Mouse (Mus musculus) forebrain, embryonic 15.5 days (tissue): ENCODE data around the gene Gclc. TPM values are rescaled to one million over a fixed set of nuclear protein-coding genes. Genes with fewer than 3 reads are reported as not detected.
"Not testable (repeated sequence)": the region's sequence is repeated elsewhere in the genome, so short reads cannot be mapped to it uniquely, and the experiment has no call there.

Experiments used
- ATAC-seq: fragments of 200-750 bp; cut with Nextera tagmentation; replicated peaks from 2 replicates; pipeline ENCODE4 v1.8.0; 2017; ENCODE audit warnings: mild to moderate bottlenecking, moderate TSS enrichment, moderate library complexity
- H3K27ac ChIP-seq: fragments of 300-500 bp; sonication (generic); replicated peaks from 2 replicates; pipeline ENCODE4 v1.5.1; 2015; ENCODE audit warnings: mild to moderate bottlenecking, inconsistent platforms
- H3K27me3 ChIP-seq: fragments of 300-500 bp; sonication (generic); 2 replicates; pipeline ENCODE4 v1.6.1; 2015; ENCODE audit warnings: inconsistent platforms
- H3K36me3 ChIP-seq: fragments of 300-500 bp; sonication (generic); 2 replicates; pipeline ENCODE4 v1.6.1; 2015; ENCODE audit warnings: mild to moderate bottlenecking, inconsistent platforms
- H3K4me1 ChIP-seq: fragments of 300-500 bp; sonication (generic); 2 replicates; pipeline ENCODE4 v1.6.1; 2015; ENCODE audit warnings: inconsistent platforms
- H3K4me2 ChIP-seq: fragments of 300-500 bp; sonication (generic); replicated peaks from 2 replicates; pipeline ENCODE4 v1.6.1; 2015; ENCODE audit warnings: mild to moderate bottlenecking, inconsistent platforms
- H3K4me3 ChIP-seq: fragments of 300-500 bp; sonication (generic); 2 replicates; pipeline ENCODE4 v1.5.1; 2015; ENCODE audit warnings: mild to moderate bottlenecking, inconsistent platforms
- H3K9ac ChIP-seq: fragments of 300-500 bp; sonication (generic); replicated peaks from 2 replicates; pipeline ENCODE4 v1.6.1; 2015; ENCODE audit warnings: mild to moderate bottlenecking, inconsistent platforms
- H3K9me3 ChIP-seq: fragments of 300-500 bp; sonication (generic); 2 replicates; pipeline ENCODE4 v1.6.1; 2016; ENCODE audit warnings: inconsistent platforms
- WGBS: fragments of 180-500 bp; shearing (Covaris S2); methylation state at CpG from one replicate; pipeline ENCODE4 v1.1.7; 2015; ENCODE audit warnings: mixed read lengths; 5-methylcytosine and 5-hydroxymethylcytosine counted together
- polyA plus RNA-seq: library from polyadenylated mRNA; unstranded; fragments of >200 nt; fragmentation: Nextera tagmentation; extraction: Ambion mirVana; gene quantifications from 2 replicates; pipeline ENCODE4 v1.2.1, GENCODE M21; 2015

Gene Gclc
- polyA plus RNA-seq, 1 experiment from 2014 or later: 18.7 TPM

DNA sequence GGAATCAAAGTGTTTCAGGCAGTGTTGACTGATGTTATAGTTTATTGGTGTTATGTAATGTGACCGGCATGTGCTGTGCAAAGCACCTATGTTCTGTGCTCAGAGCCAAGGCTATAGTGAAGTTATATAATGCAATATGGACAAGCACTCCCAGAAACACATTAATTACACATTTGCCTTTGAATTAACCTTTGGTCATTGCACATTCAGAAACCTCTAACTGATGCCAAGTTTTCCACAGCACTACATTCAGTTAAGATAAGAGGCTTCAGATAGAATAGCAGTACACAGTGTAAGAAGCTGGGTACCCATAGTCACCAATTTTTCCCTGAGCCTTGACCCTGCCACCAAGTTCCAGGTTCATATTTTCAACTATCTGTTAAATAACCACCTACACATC lies 32.0 kb upstream of the Gclc start:
- no peak for ATAC-seq
- 88% methylated on average over 1 of the region's 1 CpGs for WGBS
- no peak overlapping the region for H3K4me2 ChIP-seq

DNA sequence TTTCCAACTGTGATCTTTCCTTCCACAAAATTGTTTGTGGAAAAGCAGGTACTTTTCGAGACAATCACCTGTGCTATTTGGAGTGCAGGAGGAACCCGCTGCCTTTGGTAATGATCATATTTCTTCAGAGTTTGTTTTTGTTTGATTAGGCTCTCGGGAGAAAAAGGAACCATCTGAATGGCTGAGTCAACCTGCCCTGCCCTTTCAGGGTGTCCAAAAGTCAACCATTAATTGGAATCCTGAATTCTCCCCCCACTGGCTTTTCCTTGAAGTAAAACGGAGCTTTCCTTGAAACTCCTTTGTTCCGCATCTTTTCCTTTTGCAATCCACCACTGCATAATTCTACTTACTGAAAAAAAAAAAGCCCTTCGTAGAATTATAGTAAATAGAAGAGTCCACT lies 30.1 kb upstream of the Gclc start:
- Histone ChIP-seq H3K27ac (no peak overlapping the region), H3K4me3 (no peak overlapping the region), H3K4me2 (no peak overlapping the region), H3K4me1 (no peaks in the 10 kb centered on the region), H3K9ac (no peak overlapping the region), H3K36me3 (no peaks in the 10 kb centered on the region), H3K9me3 (no peaks in the 10 kb centered on the region), H3K27me3 (no peaks in the 10 kb centered on the region)
- no peak for ATAC-seq
- 72% methylated on average over 6 of the region's 6 CpGs for WGBS

More for the DNA sequence above, 32.0 kb upstream of the Gclc start:
- Histone ChIP-seq H3K9ac (no peak overlapping the region), H3K36me3 (no peaks in the 10 kb centered on the region), H3K4me1 (no peaks in the 10 kb centered on the region), H3K4me3 (no peak overlapping the region), H3K27me3 (no peaks in the 10 kb centered on the region), H3K27ac (no peak overlapping the region), H3K9me3 (no peaks in the 10 kb centered on the region)

DNA sequence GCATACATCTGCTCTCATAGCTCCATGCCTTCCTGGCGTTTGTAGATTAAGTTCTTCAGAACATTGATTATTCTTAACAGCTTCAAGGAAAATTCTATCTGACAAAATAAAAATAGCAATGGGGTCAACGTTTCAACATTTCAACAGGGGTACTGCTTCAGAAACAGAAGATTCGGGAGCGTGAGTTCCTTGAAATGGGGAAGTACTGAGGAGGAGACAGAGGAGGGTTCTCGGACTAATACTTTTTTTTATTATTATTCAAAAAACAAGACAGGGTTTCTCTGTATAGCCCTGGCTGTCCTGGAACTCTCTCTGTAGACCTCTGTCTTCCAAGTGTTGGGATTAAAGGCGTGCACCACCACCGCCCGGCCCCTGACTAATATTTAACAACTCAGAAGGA lies 28.9 kb upstream of the Gclc start:
- H3K27ac ChIP-seq: no peak overlapping the region
- H3K4me3 ChIP-seq: no peak overlapping the region
- H3K27me3 ChIP-seq: no peaks in the 10 kb centered on the region
- WGBS: 94% methylated on average over 8 of the region's 8 CpGs
- H3K36me3 ChIP-seq: no peaks in the 10 kb centered on the region
- H3K9ac ChIP-seq: no peak overlapping the region
- no peaks in the 10 kb centered on the region for H3K4me1 ChIP-seq
- ATAC-seq: no peak
- H3K9me3 ChIP-seq: no peaks in the 10 kb centered on the region
- H3K4me2 ChIP-seq: no peak overlapping the region

DNA sequence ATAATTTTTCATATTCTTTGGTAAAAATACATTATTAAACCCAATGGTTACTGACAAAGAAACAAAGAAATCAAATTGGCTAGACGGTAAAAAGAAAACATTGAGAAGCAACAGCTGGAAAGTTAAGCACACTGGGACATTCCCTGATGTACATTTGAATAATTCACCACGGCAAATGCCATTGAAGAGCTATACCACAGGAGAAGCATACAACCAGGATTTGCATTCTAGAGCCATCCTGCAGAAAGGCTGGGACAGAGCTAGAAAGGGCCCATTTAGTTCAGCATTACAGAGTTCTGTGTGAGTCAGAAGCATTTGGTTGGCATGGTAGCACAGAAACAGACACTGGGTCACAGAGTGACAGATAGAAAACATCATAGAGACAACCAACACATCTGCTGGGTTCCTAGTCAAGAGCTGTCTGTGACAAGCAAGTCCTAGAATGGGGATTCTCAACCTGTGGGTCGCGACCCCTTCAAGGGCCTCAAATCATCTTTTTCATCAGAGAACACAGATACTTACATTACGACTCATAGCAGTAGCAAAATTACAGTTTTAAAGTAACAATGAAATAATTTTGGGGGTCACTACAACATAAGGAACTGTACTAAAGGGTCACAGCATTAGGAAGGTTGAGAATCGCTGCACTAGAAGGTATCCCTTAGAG lies 28.2 kb upstream of the Gclc start:
- no peak overlapping the region for H3K9ac ChIP-seq
- H3K4me2 ChIP-seq: no peak overlapping the region
- H3K4me1 ChIP-seq: no peaks in the 10 kb centered on the region
- 88% methylated on average over 6 of the region's 6 CpGs for WGBS
- no peak for ATAC-seq
- H3K36me3 ChIP-seq: no peaks in the 10 kb centered on the region
- no peaks in the 10 kb centered on the region for H3K27me3 ChIP-seq
- H3K27ac ChIP-seq: no peak overlapping the region
- H3K9me3 ChIP-seq: no peaks in the 10 kb centered on the region
- H3K4me3 ChIP-seq: no peak overlapping the region

DNA sequence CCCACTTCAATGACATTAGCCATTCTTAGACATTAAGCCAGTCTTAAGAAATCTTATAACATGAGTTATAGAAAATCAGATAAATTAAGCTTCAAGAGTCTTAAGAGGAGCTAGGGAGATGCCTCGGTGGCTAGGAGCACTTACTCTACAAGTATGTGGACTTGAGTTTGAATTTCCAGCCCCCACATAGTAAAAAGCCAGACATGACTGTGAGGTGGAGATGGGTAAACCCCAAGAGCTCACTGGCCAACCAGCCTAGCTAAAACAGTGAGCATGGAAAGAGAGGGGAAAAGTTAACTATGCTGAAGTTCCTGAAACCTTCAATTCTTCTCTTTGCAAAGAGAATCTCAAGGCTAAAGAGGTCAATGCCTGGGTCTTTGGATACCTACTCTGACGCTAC lies 27.3 kb upstream of the Gclc start:
- Histone ChIP-seq H3K9me3 (no peaks in the 10 kb centered on the region), H3K9ac (no peak overlapping the region), H3K4me2 (no peak overlapping the region), H3K4me3 (no peak overlapping the region), H3K36me3 (no peaks in the 10 kb centered on the region), H3K27me3 (no peaks in the 10 kb centered on the region), H3K4me1 (no peaks in the 10 kb centered on the region), H3K27ac (no peak overlapping the region)
- no peak for ATAC-seq
- 93% methylated on average over 2 of the region's 2 CpGs for WGBS

DNA sequence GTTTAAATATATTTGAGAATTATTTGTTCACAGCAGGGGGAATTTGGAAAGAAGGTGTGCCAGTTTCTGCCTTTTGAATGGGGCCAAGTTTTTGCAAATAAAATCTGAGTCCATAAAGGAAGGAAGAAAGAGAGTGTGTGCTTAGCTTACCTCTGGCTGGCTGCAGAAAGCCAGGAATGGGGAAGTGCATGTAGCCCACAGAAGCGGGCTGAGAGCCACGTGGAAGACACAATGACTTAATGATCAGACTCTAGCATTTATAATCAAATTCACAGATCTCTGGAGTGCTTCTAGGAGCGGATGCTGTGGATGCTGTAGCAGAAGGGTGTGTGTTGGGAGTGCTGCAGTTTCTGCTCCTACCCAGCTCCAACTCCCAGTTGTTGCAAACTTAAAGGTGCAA lies 22.3 kb upstream of the Gclc start:
- ATAC-seq: no peak
- Histone ChIP-seq H3K4me2 (no peak overlapping the region), H3K27ac (no peak overlapping the region), H3K9ac (no peak overlapping the region), H3K36me3 (no peaks in the 10 kb centered on the region), H3K4me1 (no peaks in the 10 kb centered on the region), H3K27me3 (no peaks in the 10 kb centered on the region), H3K4me3 (no peak overlapping the region), H3K9me3 (no peaks in the 10 kb centered on the region)
- 64% methylated on average over 3 of the region's 3 CpGs for WGBS

DNA sequence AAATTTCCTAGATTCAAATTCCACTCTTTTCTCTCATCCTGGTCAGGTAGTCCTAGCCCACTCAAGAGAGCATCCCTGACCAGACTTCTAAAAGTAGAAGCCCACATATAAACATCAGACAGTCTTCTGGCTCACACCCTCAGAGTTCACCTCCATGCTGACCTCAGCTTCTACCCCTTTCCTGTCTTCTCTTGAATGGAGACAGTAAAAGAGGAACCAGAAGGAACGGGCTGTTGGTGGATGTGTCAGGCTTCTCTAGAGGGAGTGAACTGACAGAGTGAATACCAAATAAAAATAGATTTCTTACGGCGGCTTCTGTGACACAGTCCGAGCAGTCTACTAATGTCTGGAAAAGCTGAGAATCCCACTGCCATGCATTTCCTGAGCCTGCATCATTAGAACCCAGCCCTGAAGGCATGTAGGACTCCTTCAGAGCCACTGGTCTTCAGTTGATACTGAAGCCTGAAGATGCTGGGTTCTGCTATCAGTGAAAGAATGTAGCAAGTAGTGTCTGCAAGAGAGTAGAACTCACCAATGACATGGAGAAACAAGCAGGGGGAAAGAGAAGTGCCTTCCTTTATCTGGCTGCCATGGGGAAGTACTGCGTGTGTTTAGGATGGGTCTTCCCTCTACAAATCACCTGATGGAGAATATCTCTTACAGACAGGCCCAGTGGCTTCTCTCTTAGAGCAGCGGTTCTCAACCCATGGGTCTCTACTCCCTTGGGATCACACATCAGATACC lies 16.9 kb upstream of the Gclc start:
- no peak for ATAC-seq
- H3K36me3 ChIP-seq: no peaks in the 10 kb centered on the region
- 95% methylated on average over 6 of the region's 6 CpGs for WGBS

DNA sequence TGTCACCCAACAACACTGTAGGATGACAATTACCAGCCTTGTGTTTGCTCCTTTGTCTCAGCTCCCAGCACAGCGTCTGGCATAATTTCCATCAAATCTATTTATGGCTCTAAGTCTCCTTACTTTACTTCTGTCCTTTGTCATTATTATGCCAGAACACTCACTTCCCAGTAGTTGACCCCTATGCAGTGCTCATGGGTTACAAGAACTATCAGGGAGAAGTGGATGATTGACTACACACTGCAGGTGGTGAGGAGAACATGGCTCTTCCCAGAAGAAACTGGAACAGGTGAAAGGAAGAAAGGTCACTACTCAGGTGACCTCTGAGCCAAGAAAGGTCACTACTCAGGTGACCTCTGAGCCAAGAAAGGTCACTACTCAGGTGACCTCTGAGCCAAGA lies 12.9 kb upstream of the Gclc start:
- WGBS: 73% methylated on average over 1 of the region's 1 CpGs
- Histone ChIP-seq H3K27me3 (no peaks in the 10 kb centered on the region), H3K36me3 (no peaks in the 10 kb centered on the region), H3K4me3 (no peak overlapping the region), H3K9me3 (no peaks in the 10 kb centered on the region), H3K4me2 (no peak overlapping the region), H3K4me1 (no peaks in the 10 kb centered on the region), H3K9ac (no peak overlapping the region), H3K27ac (no peak overlapping the region)
- no peak for ATAC-seq

More for the DNA sequence above, 16.9 kb upstream of the Gclc start:
- Histone ChIP-seq H3K4me3 (no peak overlapping the region), H3K9ac (no peak overlapping the region), H3K27ac (no peak overlapping the region), H3K4me2 (no peak overlapping the region), H3K4me1 (no peaks in the 10 kb centered on the region), H3K27me3 (no peaks in the 10 kb centered on the region), H3K9me3 (no peaks in the 10 kb centered on the region)

DNA sequence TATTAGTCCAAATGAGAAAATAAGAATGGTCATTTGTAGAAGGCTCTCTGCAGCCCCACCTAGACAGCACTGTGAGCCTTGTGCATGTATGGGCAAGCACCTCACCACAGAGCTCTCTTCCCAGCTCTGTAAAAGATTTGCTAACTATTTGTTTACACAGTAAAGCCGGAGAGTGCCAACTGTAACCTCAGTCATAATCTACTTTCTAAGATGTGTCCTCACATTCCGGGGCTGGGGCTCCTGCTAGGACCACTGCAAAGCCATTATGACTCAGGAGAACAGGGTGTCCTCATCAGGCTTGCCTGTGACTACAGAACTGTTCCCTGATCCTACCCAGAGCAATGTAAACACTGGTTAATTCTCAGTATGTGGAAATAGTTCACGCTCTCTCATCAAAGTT lies 9.5 kb upstream of the Gclc start:
- Histone ChIP-seq H3K27me3 (no peaks in the 10 kb centered on the region), H3K27ac (no peak overlapping the region), H3K4me1 (peaks cover 2% of the 10 kb centered on the region; the same call in 1 of the 2 replicates), H3K36me3 (no peaks in the 10 kb centered on the region), H3K4me2 (no peak overlapping the region), H3K9me3 (no peaks in the 10 kb centered on the region), H3K4me3 (no peak overlapping the region), H3K9ac (no peak overlapping the region)
- ATAC-seq: no peak
- WGBS: 78% methylated on average over 3 of the region's 3 CpGs

DNA sequence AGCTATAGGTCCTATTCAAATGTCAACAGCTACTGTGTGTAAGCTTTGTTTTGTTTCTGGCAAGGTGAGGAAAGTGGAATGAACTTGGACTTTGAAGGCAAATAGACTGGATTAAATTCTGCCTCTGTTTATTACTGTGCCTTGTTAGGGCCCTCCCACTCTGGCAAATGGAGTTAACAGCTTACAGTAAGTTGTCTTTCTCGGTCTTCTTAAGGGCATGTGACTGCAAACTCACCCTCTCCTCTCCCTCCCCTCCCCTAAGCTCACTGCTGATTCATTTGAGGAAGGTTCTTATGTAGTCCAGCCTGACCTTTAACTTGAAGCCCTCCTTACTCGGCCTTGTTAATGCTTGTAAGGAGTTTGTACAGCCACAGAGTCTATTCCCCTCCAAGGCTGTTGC lies 8.0 kb upstream of the Gclc start:
- peaks cover 11% of the 10 kb centered on the region for H3K4me1 ChIP-seq
- no peak overlapping the region for H3K4me2 ChIP-seq
- no peak overlapping the region for H3K9ac ChIP-seq
- H3K36me3 ChIP-seq: no peaks in the 10 kb centered on the region
- ATAC-seq: no peak
- H3K27ac ChIP-seq: no peak overlapping the region
- WGBS: 61% methylated on average over 2 of the region's 2 CpGs
- no peak overlapping the region for H3K4me3 ChIP-seq
- no peaks in the 10 kb centered on the region for H3K27me3 ChIP-seq
- no peaks in the 10 kb centered on the region for H3K9me3 ChIP-seq

DNA sequence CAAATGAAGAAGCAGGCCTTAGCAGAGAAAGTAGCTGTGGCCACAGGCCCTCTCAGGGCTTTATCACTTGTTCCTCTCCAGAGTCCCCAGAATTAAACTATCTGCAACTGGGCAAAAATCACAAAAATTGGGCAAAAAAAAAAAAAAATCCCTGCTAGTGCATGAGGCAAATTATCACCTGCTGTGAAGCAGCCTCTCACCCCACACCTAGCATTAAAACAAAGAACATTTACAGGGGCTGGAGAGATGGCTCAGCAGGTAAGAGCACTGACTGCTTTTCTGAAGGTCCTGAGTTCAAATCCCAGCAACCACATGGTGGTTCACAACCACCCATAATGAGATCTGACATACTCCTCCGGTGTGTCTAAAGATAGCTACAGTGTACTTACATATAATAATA lies 6.0 kb upstream of the Gclc start:
- H3K4me1 ChIP-seq: peaks cover 13% of the 10 kb centered on the region
- ATAC-seq, H3K36me3 ChIP-seq, H3K4me3 ChIP-seq, H3K27ac ChIP-seq, H3K27me3 ChIP-seq, H3K9ac ChIP-seq, H3K4me2 ChIP-seq, H3K9me3 ChIP-seq: not testable (repeated sequence)
- WGBS: 97% methylated on average over 1 of the region's 1 CpGs

DNA sequence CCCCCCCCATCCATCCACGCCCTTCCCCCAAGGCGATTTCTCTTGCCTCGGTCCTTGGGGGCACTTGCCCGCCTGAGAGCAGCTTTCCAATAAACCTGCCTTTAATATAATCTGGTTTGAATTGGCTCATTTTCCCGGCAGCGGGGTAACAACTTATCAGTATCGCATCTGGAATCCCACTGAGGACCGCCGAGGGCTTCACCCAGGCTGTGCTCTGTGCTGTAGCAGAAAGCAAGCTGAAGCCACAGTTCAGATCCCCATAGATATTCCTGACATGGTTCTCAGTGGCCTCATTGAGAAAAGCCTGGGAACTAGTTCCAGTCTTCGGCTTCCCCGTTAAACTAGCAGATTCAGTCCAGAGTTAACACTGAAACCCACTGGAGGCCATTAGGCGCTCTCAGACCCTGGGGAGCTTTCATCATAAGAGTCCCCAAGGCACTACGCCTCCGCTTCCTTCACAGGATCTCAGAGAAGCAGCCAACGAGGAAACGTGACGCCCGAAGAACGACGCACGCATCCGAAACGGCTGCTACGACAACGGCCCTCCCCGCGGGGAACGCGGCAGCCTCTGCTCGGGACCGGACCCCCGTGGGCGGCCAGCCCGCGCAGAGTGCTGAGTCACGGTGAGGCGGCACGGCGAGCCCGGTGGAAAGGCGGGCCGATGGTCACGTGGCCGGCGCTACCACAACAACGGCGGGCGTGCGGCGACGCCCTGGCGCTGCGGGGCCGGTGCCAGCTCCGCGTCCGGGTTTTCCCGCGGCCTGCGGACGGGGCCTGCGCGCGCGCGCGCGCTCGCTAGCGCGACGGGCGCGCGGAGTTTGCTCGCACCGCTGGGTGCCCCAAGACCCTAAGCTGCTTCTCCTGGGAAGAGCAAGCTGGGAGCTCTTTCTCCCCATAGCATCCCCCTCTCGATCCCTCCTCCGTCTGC lies 3.9 kb upstream of the Gclc start:
- Histone ChIP-seq H3K9ac (peak overlapping the region; percentile 69), H3K9me3 (no peaks in the 10 kb centered on the region), H3K27ac (peak overlapping the region; percentile 83), H3K27me3 (no peaks in the 10 kb centered on the region), H3K4me1 (peaks cover 19% of the 10 kb centered on the region), H3K4me2 (peak overlapping the region; percentile 81), H3K4me3 (peak overlapping the region; percentile 49), H3K36me3 (no peaks in the 10 kb centered on the region)
- ATAC-seq: peak; percentile 86
- under 1% methylated on average over 79 of the region's 79 CpGs for WGBS
